Mouse (Mus musculus): ENCODE results near the gene Bcar3. TPM values are rescaled to one million over a fixed set of nuclear protein-coding genes. Genes with fewer than 3 reads are reported as not detected.

The Bcar3 gene
- total and polyA plus RNA-seq, 3 experiments, result not detected

GRCm38 (mm10) chr3:122470326-122471016, 176.5 kb downstream of the Bcar3 start:
- Histone ChIP-seq H3K79me2 (ENCODE audit: control insufficient read depth, insufficient read depth, low read length, poor library complexity) (no peaks in the 10 kb centered on the region), H3K4me1 (ENCODE audit: control insufficient read depth in 1 of 2, insufficient read depth in 2 of 2, low read length in 2 of 2) (no peaks in the 10 kb centered on the region), H3K36me3 (ENCODE audit: control insufficient read depth in 1 of 2, insufficient read depth in 2 of 2, low read length in 2 of 2) (no peaks in the 10 kb centered on the region), H3K27me3 (ENCODE audit: control insufficient read depth in 1 of 2, insufficient read depth in 2 of 2, low read length in 2 of 2) (no peaks in the 10 kb centered on the region; a peak in 1 of 4 replicates), H3K9ac (ENCODE audit: control insufficient read depth, low read depth, low read length, poor library complexity, severe bottlenecking) (no peak overlapping the region), H3K27ac (ENCODE audit: control insufficient read depth, low read depth, low read length) (no peak overlapping the region), H3K9me3 (replicated peaks; ENCODE audit: insufficient read depth, low read length) (no peaks in the 10 kb centered on the region), H3K4me3 (ENCODE audit: control insufficient read depth in 1 of 2, insufficient read depth in 1 of 2, low read depth in 2 of 2, low read length in 2 of 2) (no peak overlapping the region)
- TF ChIP-seq MXI1 (IDR thresholded peaks at IDR 0.05; ENCODE audit: low read depth, low read length) (no peak), MYC (IDR thresholded peaks at IDR 0.05; ENCODE audit: low read depth, low read length) (no peak), POLR2A (IDR thresholded peaks at IDR 0.05; ENCODE audit: control insufficient read depth in 1 of 2, insufficient read depth in 1 of 2, low read depth in 1 of 2, low read length in 2 of 2, poor library complexity in 1 of 2) (no peak), E2F4 (IDR thresholded peaks at IDR 0.05; ENCODE audit: borderline replicate concordance, low read depth, low read length) (no peak), MEF2A (IDR thresholded peaks at IDR 0.05; ENCODE audit: extremely low read depth, insufficient replicate concordance, low read depth, low read length, poor library complexity, severe bottlenecking) (no peak), UBTF (IDR thresholded peaks at IDR 0.05; ENCODE audit: borderline replicate concordance, insufficient read depth, low read depth, low read length) (no peak), KAT2A (conservative IDR thresholded peaks at IDR 0.05; ENCODE audit: low read depth, low read length) (no peak), TBP (IDR thresholded peaks at IDR 0.05; ENCODE audit: low read depth, low read length) (no peak), TCF12 (IDR thresholded peaks at IDR 0.05; ENCODE audit: low read depth, low read length) (no peak), GABPA (IDR thresholded peaks at IDR 0.05; ENCODE audit: low read depth, low read length) (no peak), NELFE (IDR thresholded peaks at IDR 0.05; ENCODE audit: low read depth, low read length) (no peak)
- DNase-seq (ENCODE audit: low read depth, low spot score), result no peak

DNA sequence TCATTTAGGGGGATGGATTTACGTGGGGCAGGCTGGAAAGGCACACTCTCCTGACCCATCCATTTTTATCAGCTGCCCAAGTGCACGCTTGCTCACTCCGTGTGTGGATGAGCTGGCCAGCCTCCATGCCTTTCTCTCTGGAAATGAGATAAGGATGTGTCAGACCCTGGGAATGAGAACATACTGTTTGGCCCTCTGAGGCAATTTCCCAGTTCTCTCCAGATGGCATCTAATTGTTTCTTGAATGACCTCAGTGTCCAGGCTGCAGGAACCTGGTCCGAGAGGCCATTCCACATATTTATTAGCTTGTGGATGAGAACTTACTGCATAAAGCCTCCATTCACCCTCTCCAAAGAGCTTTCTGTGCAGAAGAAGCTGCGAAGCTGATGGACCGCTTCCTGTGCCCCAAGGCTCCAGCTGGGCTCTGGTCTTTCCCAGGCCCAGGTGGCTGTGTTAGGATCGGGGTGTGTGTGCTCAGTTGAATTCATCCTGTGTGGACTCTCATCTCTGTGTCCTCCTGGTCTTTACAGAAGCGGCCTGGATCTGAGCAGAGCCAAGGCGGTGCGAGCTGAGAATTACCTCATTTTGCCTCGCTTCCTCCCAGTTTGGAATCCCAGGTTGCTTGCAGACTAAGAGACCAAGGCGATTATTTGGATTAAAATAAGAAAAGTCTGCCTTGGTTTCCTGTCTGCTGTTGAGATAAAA, 177.2 kb downstream of the Bcar3 start:
- no peak overlapping the region for H3K27ac ChIP-seq (ENCODE audit: control insufficient read depth, low read depth, low read length)
- DNase-seq (ENCODE audit: low read depth, low spot score), result no peak
- no peaks in the 10 kb centered on the region; a peak in 1 of 4 replicates for H3K27me3 ChIP-seq (ENCODE audit: control insufficient read depth in 1 of 2, insufficient read depth in 2 of 2, low read length in 2 of 2)
- H3K4me1 ChIP-seq (ENCODE audit: control insufficient read depth in 1 of 2, insufficient read depth in 2 of 2, low read length in 2 of 2), result no peaks in the 10 kb centered on the region
- H3K9me3 ChIP-seq (replicated peaks; ENCODE audit: insufficient read depth, low read length), result no peaks in the 10 kb centered on the region
- no peak overlapping the region for H3K9ac ChIP-seq (ENCODE audit: control insufficient read depth, low read depth, low read length, poor library complexity, severe bottlenecking)
- TF ChIP-seq POLR2A (IDR thresholded peaks at IDR 0.05; ENCODE audit: control insufficient read depth in 1 of 2, insufficient read depth in 1 of 2, low read depth in 1 of 2, low read length in 2 of 2, poor library complexity in 1 of 2) (no peak), TAL1 (IDR thresholded peaks at IDR 0.05; ENCODE audit: low read length) (no peak), TCF12 (IDR thresholded peaks at IDR 0.05; ENCODE audit: low read depth, low read length) (no peak), POLR2AphosphoS5 (IDR thresholded peaks at IDR 0.05; ENCODE audit: borderline replicate concordance, low read depth, low read length) (no peak), CHD2 (IDR thresholded peaks at IDR 0.05; ENCODE audit: low read length) (no peak), NELFE (IDR thresholded peaks at IDR 0.05; ENCODE audit: low read depth, low read length) (no peak), ZC3H11A (IDR thresholded peaks at IDR 0.05; ENCODE audit: low read depth, low read length) (no peak), ZKSCAN1 (IDR thresholded peaks at IDR 0.05; ENCODE audit: low read depth, low read length) (no peak), GABPA (IDR thresholded peaks at IDR 0.05; ENCODE audit: low read depth, low read length) (no peak), ZMIZ1 (IDR thresholded peaks at IDR 0.05; ENCODE audit: low read depth, low read length) (no peak), ETS1 (IDR thresholded peaks at IDR 0.05; ENCODE audit: low read depth, low read length) (no peak), EP300 (IDR thresholded peaks at IDR 0.05; ENCODE audit: low read depth in 1 of 2, low read length in 2 of 2) (no peak), POLR2AphosphoS2 (IDR thresholded peaks at IDR 0.05; ENCODE audit: low read length) (no peak), ZNF384 (IDR thresholded peaks at IDR 0.05; ENCODE audit: low read depth, low read length) (no peak), CHD1 (IDR thresholded peaks at IDR 0.05; ENCODE audit: low read depth, low read length) (no peak), MYB (IDR thresholded peaks at IDR 0.05; ENCODE audit: low read depth, low read length) (no peak), SMC3 (IDR thresholded peaks at IDR 0.05; ENCODE audit: low read depth, low read length) (no peak), USF1 (IDR thresholded peaks at IDR 0.05; ENCODE audit: low read depth, low read length) (no peak), BHLHE40 (IDR thresholded peaks at IDR 0.05; ENCODE audit: borderline replicate concordance, low read depth, low read length) (no peak), MEF2A (IDR thresholded peaks at IDR 0.05; ENCODE audit: extremely low read depth, insufficient replicate concordance, low read depth, low read length, poor library complexity, severe bottlenecking) (no peak)
- H3K79me2 ChIP-seq (ENCODE audit: control insufficient read depth, insufficient read depth, low read length, poor library complexity), result no peaks in the 10 kb centered on the region
- H3K36me3 ChIP-seq (ENCODE audit: control insufficient read depth in 1 of 2, insufficient read depth in 2 of 2, low read length in 2 of 2), result no peaks in the 10 kb centered on the region
- no peak overlapping the region for H3K4me3 ChIP-seq (ENCODE audit: control insufficient read depth in 1 of 2, insufficient read depth in 1 of 2, low read depth in 2 of 2, low read length in 2 of 2)

Data from MEL (cell line).